Mouse (Mus musculus): ENCODE measurements around the gene Prkce.

DNA sequence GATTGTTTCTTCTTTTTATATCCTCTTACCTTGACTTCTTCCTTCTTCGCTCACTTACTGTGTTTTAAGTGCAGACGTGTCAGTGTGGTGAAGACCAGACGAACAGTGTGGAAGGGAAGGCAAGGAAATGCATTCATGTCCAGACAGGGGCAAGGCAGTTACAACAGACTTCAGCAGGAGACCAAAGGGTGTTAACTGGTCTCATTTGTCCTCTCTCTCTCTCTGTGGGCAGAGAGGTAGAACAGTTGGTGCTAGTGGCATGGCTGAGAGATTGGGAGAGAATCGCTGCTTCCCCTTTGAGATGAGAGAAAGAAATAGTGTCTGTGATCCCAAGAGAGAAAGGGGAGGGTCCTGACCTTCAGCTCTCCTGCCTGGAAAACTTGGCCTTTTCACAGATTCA lies 186.5 kb downstream of the Prkce start:
- no peak for TF ChIP-seq CTCF (IDR thresholded peaks at IDR 0.05; ENCODE audit: low read depth)
- no peak for TF ChIP-seq EP300 (IDR thresholded peaks at IDR 0.05; ENCODE audit: low read depth)
